Mouse (Mus musculus) embryonic fibroblast, embryonic 13.5 days (primary cell): ENCODE measurements around the gene Ric8a.

Experiments
- CTCF ChIP-seq: IDR thresholded peaks from 2 replicates; pipeline ENCODE4 v1.5.1; 2011; ENCODE audit warnings: mild to moderate bottlenecking, control low read depth, low read length, moderate library complexity, borderline replicate concordance; ENCODE audit not compliant: insufficient read depth
- POLR2A ChIP-seq: IDR thresholded peaks from 2 replicates; pipeline ENCODE4 v1.6.1; 2011; ENCODE audit warnings: low read depth, mild to moderate bottlenecking, control low read depth, low read length, moderate library complexity

- TF ChIP-seq POLR2A (no peak), CTCF (no peak)
Observed at GRCm38 (mm10) chr7:140880419-140880818, 23.7 kb downstream of the Ric8a start.
